Mouse (Mus musculus): ENCODE data around the gene Dync1h1. TPM values are rescaled to one million over a fixed set of nuclear protein-coding genes. Genes with fewer than 3 reads are reported as not detected.

Gene Dync1h1
- polyA plus RNA-seq, 1 experiment = 224 TPM

GRCm38 (mm10) chr12:110578333-110578732, 22.9 kb upstream of the Dync1h1 start:
- H3K27ac ChIP-seq (ENCODE audit: insufficient read depth, low read length) = no peak overlapping the region
- H3K27me3 ChIP-seq (ENCODE audit: control insufficient read depth, insufficient read depth, low read length) = no peaks in the 10 kb centered on the region
- no peak for TF ChIP-seq POLR2A (IDR thresholded peaks at IDR 0.05; ENCODE audit: low read depth, low read length)
- no peak for TF ChIP-seq CTCF (IDR thresholded peaks at IDR 0.05; ENCODE audit: extremely low read depth, insufficient read depth, insufficient read length, insufficient replicate concordance)
- no peaks in the 10 kb centered on the region for H3K4me1 ChIP-seq (ENCODE audit: control insufficient read depth, insufficient read depth, insufficient read length)
- 91% methylated on average over 9 of the region's 9 CpGs for WGBS
- no peak for DNase-seq (ENCODE audit: low read depth in 1 of 2, low spot score in 2 of 2)
- peaks cover 28% of the 10 kb centered on the region for H3K36me3 ChIP-seq (ENCODE audit: control insufficient read depth, insufficient read depth, low read length)
- H3K4me3 ChIP-seq (ENCODE audit: extremely low read depth, insufficient read depth, insufficient read length) = no peak overlapping the region

- Histone ChIP-seq H3K27ac (ENCODE audit: insufficient read depth, low read length) (no peak overlapping the region), H3K4me1 (ENCODE audit: control insufficient read depth, insufficient read depth, insufficient read length) (peaks cover 5% of the 10 kb centered on the region; the same call in 1 of the 2 replicates), H3K36me3 (ENCODE audit: control insufficient read depth, insufficient read depth, low read length) (no peaks in the 10 kb centered on the region), H3K27me3 (ENCODE audit: control insufficient read depth, insufficient read depth, low read length) (no peaks in the 10 kb centered on the region), H3K4me3 (ENCODE audit: extremely low read depth, insufficient read depth, insufficient read length) (no peak overlapping the region)
- TF ChIP-seq POLR2A (IDR thresholded peaks at IDR 0.05; ENCODE audit: low read depth, low read length) (no peak), CTCF (IDR thresholded peaks at IDR 0.05; ENCODE audit: extremely low read depth, insufficient read depth, insufficient read length, insufficient replicate concordance) (no peak)
- no peak for DNase-seq (ENCODE audit: low read depth in 1 of 2, low spot score in 2 of 2)
- 79% methylated on average over 6 of the region's 6 CpGs for WGBS
These were observed 12.6 kb upstream of the Dync1h1 start for GRCm38 (mm10) chr12:110588622-110589021.

- peaks cover 5% of the 10 kb centered on the region; the same call in 1 of the 2 replicates for H3K4me1 ChIP-seq (ENCODE audit: control insufficient read depth, insufficient read depth, insufficient read length)
- peak overlapping the region; percentile 89 for H3K4me3 ChIP-seq (ENCODE audit: extremely low read depth, insufficient read depth, insufficient read length)
- 2% methylated on average over 15 of the region's 15 CpGs for WGBS
- TF ChIP-seq POLR2A (IDR thresholded peaks at IDR 0.05; ENCODE audit: low read depth, low read length) = no peak
- no peak for TF ChIP-seq CTCF (IDR thresholded peaks at IDR 0.05; ENCODE audit: extremely low read depth, insufficient read depth, insufficient read length, insufficient replicate concordance)
- no peaks in the 10 kb centered on the region for H3K27me3 ChIP-seq (ENCODE audit: control insufficient read depth, insufficient read depth, low read length)
- DNase-seq (ENCODE audit: low read depth in 1 of 2, low spot score in 2 of 2) = no peak
- H3K36me3 ChIP-seq (ENCODE audit: control insufficient read depth, insufficient read depth, low read length) = no peaks in the 10 kb centered on the region
- peak overlapping the region; percentile 96 for H3K27ac ChIP-seq (ENCODE audit: insufficient read depth, low read length)
These were observed 10.4 kb upstream of the Dync1h1 start for GRCm38 (mm10) chr12:110590804-110591259.

DNA sequence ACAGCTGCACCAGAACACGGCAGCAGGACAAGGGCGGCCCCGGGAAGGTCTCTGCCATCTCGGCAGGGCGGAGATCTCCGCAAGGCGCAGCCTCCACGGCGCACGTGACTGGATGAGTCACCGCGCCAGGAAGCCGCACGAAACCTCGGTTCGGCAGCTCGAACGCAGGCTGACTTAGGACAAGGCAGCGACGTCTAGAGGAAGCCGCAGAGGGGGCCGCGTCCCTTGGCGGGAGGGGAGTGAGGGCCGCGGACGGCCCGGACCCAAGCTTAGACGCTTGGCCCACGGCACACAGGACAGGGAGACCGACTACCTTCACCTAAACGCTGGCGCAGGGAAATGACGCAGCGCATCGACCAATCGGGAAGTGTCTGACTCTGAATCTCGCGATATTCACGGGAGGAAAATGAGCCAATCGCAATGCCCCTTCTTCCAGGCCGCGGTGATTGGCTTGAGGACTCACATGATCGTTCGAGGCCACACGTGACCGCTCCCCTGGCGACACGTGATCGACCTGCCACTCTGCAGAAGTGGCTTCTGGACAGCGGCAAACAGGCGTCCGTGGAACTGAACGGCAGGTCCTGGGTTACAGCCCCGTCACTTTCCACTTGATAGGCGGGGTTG, 9.9 kb upstream of the Dync1h1 start:
- peak; percentile 97 to 100 for DNase-seq (ENCODE audit: low read depth in 1 of 2, low spot score in 2 of 2)
- no peaks in the 10 kb centered on the region for H3K27me3 ChIP-seq (ENCODE audit: control insufficient read depth, insufficient read depth, low read length)
- H3K36me3 ChIP-seq (ENCODE audit: control insufficient read depth, insufficient read depth, low read length) = no peaks in the 10 kb centered on the region
- H3K27ac ChIP-seq (ENCODE audit: insufficient read depth, low read length) = peak overlapping the region; percentile 96
- under 1% methylated on average over 56 of the region's 56 CpGs for WGBS
- peak overlapping the region; percentile 89 for H3K4me3 ChIP-seq (ENCODE audit: extremely low read depth, insufficient read depth, insufficient read length)
- peaks cover 5% of the 10 kb centered on the region; the same call in 1 of the 2 replicates for H3K4me1 ChIP-seq (ENCODE audit: control insufficient read depth, insufficient read depth, insufficient read length)
- TF ChIP-seq POLR2A (IDR thresholded peaks at IDR 0.05; ENCODE audit: low read depth, low read length) = peak; percentile 29; the same call in 1 of the 2 replicates
- TF ChIP-seq CTCF (IDR thresholded peaks at IDR 0.05; ENCODE audit: extremely low read depth, insufficient read depth, insufficient read length, insufficient replicate concordance) = no peak

DNA sequence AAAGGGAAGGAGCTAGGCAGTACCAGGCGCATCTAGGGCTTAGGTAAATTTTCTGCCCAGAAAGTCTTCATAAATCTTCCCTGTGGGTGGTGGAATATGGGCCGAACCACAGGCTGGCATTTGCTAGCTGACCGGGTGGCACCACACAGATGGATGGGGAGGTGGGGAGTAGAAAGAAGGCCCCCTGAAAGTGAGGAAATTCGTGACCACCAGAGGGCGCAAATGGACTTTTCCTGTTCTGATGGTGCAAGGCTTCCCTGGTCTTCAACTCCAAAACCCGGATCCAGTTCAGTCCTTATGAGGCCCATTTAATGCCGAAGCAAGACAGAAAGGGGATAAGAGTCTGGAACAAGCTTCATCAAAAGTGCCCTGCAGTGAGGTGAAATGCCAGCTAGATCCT, 2.7 kb upstream of the Dync1h1 start:
- H3K27ac ChIP-seq (ENCODE audit: insufficient read depth, low read length) = no peak overlapping the region
- no peaks in the 10 kb centered on the region for H3K36me3 ChIP-seq (ENCODE audit: control insufficient read depth, insufficient read depth, low read length)
- no peak overlapping the region for H3K4me3 ChIP-seq (ENCODE audit: extremely low read depth, insufficient read depth, insufficient read length)
- H3K4me1 ChIP-seq (ENCODE audit: control insufficient read depth, insufficient read depth, insufficient read length) = peaks cover 3% of the 10 kb centered on the region
- no peaks in the 10 kb centered on the region for H3K27me3 ChIP-seq (ENCODE audit: control insufficient read depth, insufficient read depth, low read length)
- WGBS = 4% methylated on average over 7 of the region's 7 CpGs
- no peak for TF ChIP-seq POLR2A (IDR thresholded peaks at IDR 0.05; ENCODE audit: low read depth, low read length)
- peak; percentile 76; the same call in 1 of the 2 replicates for TF ChIP-seq CTCF (IDR thresholded peaks at IDR 0.05; ENCODE audit: extremely low read depth, insufficient read depth, insufficient read length, insufficient replicate concordance)
- DNase-seq (ENCODE audit: low read depth in 1 of 2, low spot score in 2 of 2) = peak; percentile 22 to 52

GRCm38 (mm10) chr12:110599791-110600190, 1.5 kb upstream of the Dync1h1 start:
- H3K4me3 ChIP-seq (ENCODE audit: extremely low read depth, insufficient read depth, insufficient read length) = no peak overlapping the region
- no peak for TF ChIP-seq CTCF (IDR thresholded peaks at IDR 0.05; ENCODE audit: extremely low read depth, insufficient read depth, insufficient read length, insufficient replicate concordance)
- 82% methylated on average over 4 of the region's 4 CpGs for WGBS
- H3K36me3 ChIP-seq (ENCODE audit: control insufficient read depth, insufficient read depth, low read length) = no peaks in the 10 kb centered on the region
- DNase-seq (ENCODE audit: low read depth in 1 of 2, low spot score in 2 of 2) = no peak
- H3K27ac ChIP-seq (ENCODE audit: insufficient read depth, low read length) = no peak overlapping the region
- no peaks in the 10 kb centered on the region for H3K27me3 ChIP-seq (ENCODE audit: control insufficient read depth, insufficient read depth, low read length)
- H3K4me1 ChIP-seq (ENCODE audit: control insufficient read depth, insufficient read depth, insufficient read length) = peaks cover 3% of the 10 kb centered on the region
